Mouse (Mus musculus) hindbrain, postnatal 0 days (tissue): Measurements from ENCODE around the gene Espnl. TPM values are rescaled to one million over a fixed set of nuclear protein-coding genes. Genes with fewer than 3 reads are reported as not detected.

Experiments used
- ATAC-seq: fragments of 200-750 bp; cut with Nextera tagmentation; 2 replicates; pipeline ENCODE4 v1.8.0; 2017; ENCODE audit warnings: mild to moderate bottlenecking, moderate TSS enrichment, moderate library complexity
- DNase-seq: peaks from one replicate; pipeline ENCODE4 v3.0.0-alpha.2; 2015; ENCODE audit warnings: low spot score
- H3K27ac ChIP-seq: fragments of 300-500 bp; sonication (generic); 2 replicates; pipeline ENCODE4 v1.5.1; 2014; ENCODE audit warnings: mild to moderate bottlenecking
- H3K27me3 ChIP-seq: fragments of 300-500 bp; sonication (generic); 2 replicates; pipeline ENCODE4 v1.6.1; 2014; ENCODE audit warnings: low read length, mixed read lengths; ENCODE audit not compliant: insufficient read depth
- H3K36me3 ChIP-seq: fragments of 300-500 bp; sonication (generic); 2 replicates; pipeline ENCODE4 v1.6.1; 2014; ENCODE audit warnings: low read length, mixed read lengths; ENCODE audit not compliant: insufficient read depth
- H3K4me1 ChIP-seq: fragments of 300-500 bp; sonication (generic); 2 replicates; pipeline ENCODE4 v1.6.1; 2014; ENCODE audit warnings: antibody characterized with exemption, low read length, mixed read lengths; ENCODE audit not compliant: insufficient read depth
- H3K4me2 ChIP-seq: fragments of 300-500 bp; sonication (generic); 2 replicates; pipeline ENCODE4 v1.6.1; 2014; ENCODE audit warnings: low read depth, mild to moderate bottlenecking, low read length, moderate library complexity, mixed read lengths
- H3K4me3 ChIP-seq: fragments of 300-500 bp; sonication (generic); 2 replicates; pipeline ENCODE4 v1.5.1; 2014; ENCODE audit warnings: low read length
- H3K9ac ChIP-seq: fragments of 300-500 bp; sonication (generic); replicated peaks from 2 replicates; pipeline ENCODE4 v1.6.1; 2014; ENCODE audit warnings: mild to moderate bottlenecking, low read length, moderate library complexity, mixed read lengths
- H3K9me3 ChIP-seq: fragments of 300-500 bp; sonication (generic); 2 replicates; pipeline ENCODE4 v1.6.1; 2016; ENCODE audit warnings: low read length, mixed read lengths
- CTCF ChIP-seq: IDR thresholded peaks from 2 replicates; pipeline ENCODE4 v1.5.1; 2016; ENCODE audit warnings: antibody characterized with exemption, control low read depth, low read depth
- WGBS: fragments of 180-500 bp; shearing (Covaris S2); extraction: QIAGEN DNeasy Blood & Tissue Kit; methylation state at CpG from one replicate; pipeline ENCODE4 v1.1.7; 2014; 5-methylcytosine and 5-hydroxymethylcytosine counted together
- polyA plus RNA-seq: library from polyadenylated mRNA; unstranded; fragments of >200 nt; fragmentation: Nextera tagmentation; extraction: Ambion mirVana; gene quantifications from 2 replicates; pipeline ENCODE4 v1.2.1, GENCODE M21; 2015
- total RNA-seq: library from RNA; depleted of rRNA; stranded (reverse); fragments of >200 nt; gene quantifications from 2 replicates; pipeline ENCODE4 v1.2.3, GENCODE M21; 2014

Gene Espnl
- total and polyA plus RNA-seq, 2 experiments from 2014 or later = 0.10 to 0.26 TPM

DNA sequence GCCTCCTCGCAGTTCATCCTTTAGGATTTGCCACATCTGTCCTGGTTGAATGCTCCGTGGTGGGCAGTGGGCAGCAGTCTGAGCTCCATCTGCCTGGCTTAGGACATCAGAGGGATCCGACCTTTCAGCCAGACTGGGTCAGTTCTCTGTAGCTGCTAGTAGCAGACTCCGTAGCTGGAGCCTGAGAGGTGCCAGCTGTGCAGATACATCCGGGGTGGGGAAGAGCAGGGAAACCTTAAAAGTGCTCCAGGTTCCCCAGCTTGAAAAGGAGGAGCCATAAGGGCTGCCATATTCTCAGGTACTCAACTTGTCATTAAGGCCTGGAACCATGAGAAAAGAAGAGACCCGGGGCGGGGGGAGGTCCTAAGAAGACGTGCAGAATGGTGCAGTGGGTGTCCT is 43.9 kb downstream of the Espnl start:
- TF ChIP-seq CTCF = no peak
- Histone ChIP-seq H3K27ac (no peak overlapping the region), H3K4me3 (peak overlapping the region; percentile 31), H3K9me3 (no peaks in the 10 kb centered on the region), H3K36me3 (no peaks in the 10 kb centered on the region), H3K27me3 (no peaks in the 10 kb centered on the region), H3K9ac (peak overlapping the region; percentile 43; the same call in 1 of the 2 replicates), H3K4me1 (peaks cover 6% of the 10 kb centered on the region; the same call in 1 of the 2 replicates), H3K4me2 (peak overlapping the region; percentile 61)
- ATAC-seq (no peak), DNase-seq (no peak)
- 30% methylated on average over 8 of the region's 8 CpGs for WGBS

DNA sequence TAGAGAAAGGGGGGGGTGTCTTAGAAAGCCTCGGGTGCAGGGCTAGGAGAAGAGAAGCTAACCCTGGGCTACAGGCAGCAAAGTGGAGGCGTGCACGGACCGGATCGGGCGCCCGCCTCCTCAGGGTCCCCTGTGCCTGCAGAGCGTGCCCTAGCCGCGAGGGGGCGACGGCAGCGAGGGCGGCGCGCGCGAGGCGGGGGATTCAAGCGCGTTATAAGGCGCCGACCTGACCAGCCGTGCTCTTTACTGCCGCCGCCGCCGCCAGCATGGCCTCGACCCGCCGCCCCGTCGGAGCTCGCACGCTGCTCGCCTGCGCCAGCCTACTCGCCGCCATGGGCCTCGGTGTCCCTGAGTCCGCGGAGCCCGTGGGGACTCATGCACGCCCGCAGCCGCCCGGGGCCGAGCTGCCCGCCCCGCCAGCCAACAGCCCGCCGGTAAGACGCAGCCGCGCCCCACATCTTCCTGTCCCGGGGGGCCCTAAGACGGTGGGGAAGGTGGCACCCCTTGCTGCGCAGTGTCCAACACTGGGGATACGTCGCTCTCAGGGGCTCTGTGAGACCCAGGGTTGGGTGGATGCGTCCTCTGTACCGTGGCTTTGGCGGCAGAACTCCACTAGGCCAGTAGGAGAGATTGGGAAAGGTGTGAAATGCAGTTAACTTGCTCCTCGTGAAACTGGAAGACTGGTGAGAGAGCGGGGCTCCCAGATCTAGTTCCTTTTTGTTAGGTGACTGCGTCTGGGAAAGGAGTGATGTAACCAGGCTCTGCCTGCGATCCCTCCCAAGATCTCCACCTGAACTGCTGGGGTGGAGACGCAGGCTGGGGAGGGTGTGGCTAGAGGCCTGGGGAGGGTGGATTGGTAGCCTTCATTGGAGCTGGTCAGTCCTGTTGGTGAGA is 44.6 kb downstream of the Espnl start, which contains the start of gene Erfe:
Gene Erfe (plus strand): TSS at position 216 of the 894 bp plus-strand sequence.
- peak; percentile 54 for TF ChIP-seq CTCF
- Histone ChIP-seq H3K27ac (no peak within 1 kb of the TSS), H3K27me3 (no peaks in the 10 kb centered on the region), H3K4me2 (peak within 1 kb of the TSS; percentile 61), H3K9me3 (no peaks in the 10 kb centered on the region), H3K4me3 (peak within 1 kb of the TSS; percentile 31), H3K36me3 (peaks cover 4% of the 10 kb centered on the region; the same call in 1 of the 2 replicates), H3K9ac (peak within 1 kb of the TSS; percentile 43), H3K4me1 (peaks cover 6% of the 10 kb centered on the region; the same call in 1 of the 2 replicates)
- 1% methylated on average over 67 of the region's 68 CpGs for WGBS
- DNase-seq (peak; percentile 59), ATAC-seq (peak; percentile 38; the same call in 1 of the 2 replicates)

DNA sequence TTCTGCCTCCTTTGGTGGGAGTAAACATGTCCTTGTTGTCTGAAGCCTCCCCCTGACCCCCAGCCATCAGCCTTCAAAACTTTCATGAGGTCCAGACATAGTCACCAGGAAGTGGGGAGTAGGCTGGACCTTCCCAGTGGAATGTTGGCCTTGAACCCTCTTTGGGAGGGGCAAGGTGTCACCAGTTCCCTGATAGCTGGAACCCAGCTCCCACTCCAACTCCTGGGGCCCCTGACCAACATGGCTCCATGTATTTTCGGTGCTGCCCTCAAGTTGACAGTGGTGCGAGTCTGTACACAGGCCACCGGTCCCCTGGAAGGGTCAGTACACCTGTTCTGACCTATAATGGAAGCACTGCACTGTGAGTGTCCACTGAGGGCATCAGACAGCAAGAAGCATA is 45.4 kb downstream of the Espnl start:
- no peak overlapping the region for H3K27ac ChIP-seq
- H3K9me3 ChIP-seq = no peaks in the 10 kb centered on the region
- 95% methylated on average over 3 of the region's 3 CpGs for WGBS
- ATAC-seq (no peak), DNase-seq (no peak)
- no peak overlapping the region for H3K4me2 ChIP-seq
- H3K27me3 ChIP-seq = no peaks in the 10 kb centered on the region
- H3K4me1 ChIP-seq = peaks cover 6% of the 10 kb centered on the region; the same call in 1 of the 2 replicates
- H3K9ac ChIP-seq = no peak overlapping the region
- no peak for TF ChIP-seq CTCF
- peaks cover 11% of the 10 kb centered on the region for H3K36me3 ChIP-seq
- H3K4me3 ChIP-seq = no peak overlapping the region

DNA sequence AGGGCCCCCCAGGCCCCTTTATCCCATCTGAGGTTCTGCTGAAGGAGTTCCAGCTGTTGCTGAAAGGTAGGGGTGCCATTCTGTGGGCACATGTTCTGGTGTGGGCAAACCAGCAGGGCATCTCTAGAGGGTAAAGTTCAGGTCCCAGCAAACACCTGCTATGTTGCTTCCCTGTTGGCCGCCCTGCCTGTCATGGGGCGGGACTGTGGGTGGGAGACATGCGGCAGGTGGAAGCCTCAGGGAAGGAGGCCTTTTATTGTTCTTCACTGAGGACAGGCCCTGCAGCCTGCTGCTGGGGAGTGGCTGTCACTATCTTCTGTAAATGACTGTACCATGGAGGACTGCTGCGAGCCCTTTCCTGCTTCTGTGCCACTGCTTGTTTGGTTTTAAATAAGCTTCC is 47.5 kb downstream of the Espnl start:
- no peaks in the 10 kb centered on the region for H3K9me3 ChIP-seq
- WGBS = 61% methylated on average over 4 of the region's 4 CpGs
- H3K27me3 ChIP-seq = no peaks in the 10 kb centered on the region
- H3K36me3 ChIP-seq = peaks cover 32% of the 10 kb centered on the region
- DNase-seq (no peak), ATAC-seq (no peak)
- no peak overlapping the region for H3K4me3 ChIP-seq
- no peak overlapping the region for H3K4me2 ChIP-seq
- TF ChIP-seq CTCF = no peak
- H3K9ac ChIP-seq = no peak overlapping the region
- H3K4me1 ChIP-seq = peaks cover 6% of the 10 kb centered on the region; the same call in 1 of the 2 replicates
- H3K27ac ChIP-seq = no peak overlapping the region

DNA sequence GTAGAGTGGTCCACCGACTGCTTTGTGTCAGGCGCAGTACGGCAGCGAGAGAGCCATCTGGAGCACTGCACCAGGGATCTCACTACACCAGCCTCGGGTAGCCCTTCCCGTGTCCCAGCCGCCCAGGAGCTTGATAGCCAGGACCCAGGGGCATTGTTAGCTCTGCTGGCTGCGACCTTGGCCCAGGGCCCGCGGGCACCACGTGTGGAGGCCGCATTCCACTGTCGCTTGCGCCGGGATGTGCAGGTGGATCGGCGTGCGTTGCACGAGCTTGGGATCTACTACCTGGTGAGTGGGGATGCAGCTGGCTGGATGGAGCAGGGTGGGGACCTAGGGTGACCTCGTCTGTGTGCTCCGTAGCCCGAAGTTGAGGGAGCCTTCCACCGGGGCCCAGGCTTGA is 48.2 kb downstream of the Espnl start:
- no peak for DNase-seq
- no peak overlapping the region for H3K9ac ChIP-seq
- WGBS = 88% methylated on average over 23 of the region's 23 CpGs
- H3K9me3 ChIP-seq = no peaks in the 10 kb centered on the region
- H3K36me3 ChIP-seq = peaks cover 38% of the 10 kb centered on the region
- 0 out of 2 replicates have a peak, but pooled peaks have one; percentile 21 for ATAC-seq
- H3K4me3 ChIP-seq = no peak overlapping the region
- peaks cover 6% of the 10 kb centered on the region; the same call in 1 of the 2 replicates for H3K4me1 ChIP-seq
- no peak overlapping the region for H3K27ac ChIP-seq
- H3K27me3 ChIP-seq = no peaks in the 10 kb centered on the region
- no peak overlapping the region for H3K4me2 ChIP-seq
- TF ChIP-seq CTCF = no peak

DNA sequence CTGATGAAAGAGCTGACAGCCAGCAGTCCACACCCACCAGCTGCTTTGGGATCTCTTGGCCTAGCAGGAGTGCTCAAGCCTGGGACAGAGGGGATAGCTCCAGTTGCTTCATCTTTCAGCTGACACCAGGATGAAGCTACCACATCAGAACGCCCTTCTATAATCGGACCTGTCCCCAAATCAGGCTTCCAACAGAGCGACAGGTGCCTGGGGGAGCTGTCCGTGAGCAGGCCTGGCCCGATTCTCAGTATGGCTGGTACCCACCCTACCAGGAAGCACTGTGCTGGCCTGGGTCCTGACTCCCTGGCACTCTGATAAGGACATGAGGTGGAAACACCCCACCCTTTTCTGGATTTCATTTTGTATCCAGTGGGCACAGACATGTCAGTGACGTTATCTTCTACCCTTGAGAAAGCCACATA is 51.5 kb downstream of the Espnl start:
- no peak for ATAC-seq
- Histone ChIP-seq H3K27ac (no peak overlapping the region), H3K27me3 (no peaks in the 10 kb centered on the region), H3K4me1 (no peaks in the 10 kb centered on the region), H3K36me3 (peaks cover 72% of the 10 kb centered on the region), H3K9me3 (no peaks in the 10 kb centered on the region), H3K4me3 (no peak overlapping the region), H3K4me2 (no peak overlapping the region), H3K9ac (no peak overlapping the region)
- DNase-seq = no peak
- 91% methylated on average over 6 of the region's 6 CpGs for WGBS
- TF ChIP-seq CTCF = no peak
